Mouse (Mus musculus): Measurements from ENCODE around the gene Clpp.

- TF ChIP-seq CTCF (IDR thresholded peaks at IDR 0.05; ENCODE audit: control insufficient read depth, insufficient read depth, insufficient replicate concordance, low read depth, low read length) (no peak), POLR2A (IDR thresholded peaks at IDR 0.05; ENCODE audit: control insufficient read depth, low read depth, low read length) (no peak)
These were observed 32.2 kb upstream of the Clpp start for GRCm38 (mm10) chr17:56957763-56958429.

Data from testis, adult 2 months (tissue).